Mouse (Mus musculus): ENCODE results near the gene Wfdc10. TPM values are rescaled to one million over a fixed set of nuclear protein-coding genes. Genes with fewer than 3 reads are reported as not detected.
A peak's percentile ranks its signal among the peaks of the same experiment; 100 is the strongest.

The Wfdc10 gene
- polyA plus RNA-seq, 1 experiment, result not detected

DNA sequence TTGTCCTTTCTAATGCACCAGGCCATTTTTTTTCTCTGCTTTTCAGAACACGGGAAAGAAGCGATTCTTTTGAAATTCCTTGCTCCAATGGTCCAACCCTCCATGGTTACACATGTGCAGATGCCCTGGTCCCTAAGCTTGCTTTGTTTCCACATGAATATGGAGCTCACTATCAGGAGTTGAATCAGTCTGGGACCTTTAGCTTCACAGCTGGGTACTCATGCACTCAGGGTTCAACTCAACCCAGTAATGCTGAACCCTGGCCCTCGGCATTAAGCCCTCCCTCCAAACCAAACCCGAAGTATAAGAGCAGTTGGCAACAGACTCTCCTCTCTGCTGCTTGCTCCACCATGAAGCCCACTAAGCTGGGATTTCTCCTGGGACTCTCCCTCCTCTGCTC, 42.4 kb downstream of the Wfdc10 start, which contains the start of gene Spint4:
Spint4 (plus strand) TSS at position 301 of the 400 bp plus-strand sequence.
- 79% methylated on average over 4 of the region's 4 CpGs for WGBS
- no peak for DNase-seq (ENCODE audit: low read depth, low spot score)

DNA sequence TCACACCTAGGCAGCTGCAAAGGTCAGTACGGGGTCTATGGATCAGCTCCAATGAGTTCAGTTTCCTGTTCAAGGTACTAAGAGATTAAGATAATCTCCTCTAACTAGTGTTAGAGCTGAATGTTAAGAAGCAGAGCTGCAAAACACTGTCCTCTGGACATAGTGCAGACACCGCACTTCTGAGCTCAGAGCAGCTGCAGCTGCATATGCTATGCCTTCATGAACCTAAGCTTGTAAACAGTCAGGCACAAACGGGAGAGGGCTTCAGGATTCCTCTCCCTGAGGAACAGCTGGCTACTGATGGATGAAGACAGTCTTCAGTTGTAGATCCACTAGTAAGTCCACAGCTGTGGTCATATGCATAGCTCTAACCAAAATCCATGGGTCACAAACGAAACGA, 45.1 kb downstream of the Wfdc10 start:
- DNase-seq (ENCODE audit: low read depth, low spot score), result no peak
- WGBS, result 49% methylated on average over 5 of the region's 5 CpGs

- WGBS, result 75% methylated on average over 5 of the region's 5 CpGs
- no peak for DNase-seq (ENCODE audit: low read depth, low spot score)
Measured at GRCm38 (mm10) chr2:164701761-164702160, 45.9 kb downstream of the Wfdc10 start.

DNA sequence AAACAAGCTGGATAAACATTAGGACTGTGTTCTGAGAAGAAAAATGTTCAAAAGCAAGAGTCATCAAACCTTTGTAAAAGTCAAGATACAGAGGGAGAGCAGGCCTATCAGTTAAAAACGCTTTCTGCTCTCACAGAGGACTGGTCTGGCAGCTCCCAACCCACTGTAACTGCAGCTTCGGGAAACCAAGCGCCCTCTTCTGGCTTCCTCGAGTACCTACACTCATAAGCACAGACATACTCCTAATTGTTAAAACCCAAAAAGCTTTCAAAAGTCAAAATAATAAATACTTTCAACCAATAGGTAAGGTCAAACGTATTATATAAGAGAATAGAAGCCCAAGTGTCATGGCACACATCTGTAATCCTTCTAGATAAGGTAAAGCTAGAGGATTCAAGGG, 48.4 kb downstream of the Wfdc10 start:
- no peak for DNase-seq (ENCODE audit: low read depth, low spot score)
- 86% methylated on average over 5 of the region's 5 CpGs for WGBS

DNA sequence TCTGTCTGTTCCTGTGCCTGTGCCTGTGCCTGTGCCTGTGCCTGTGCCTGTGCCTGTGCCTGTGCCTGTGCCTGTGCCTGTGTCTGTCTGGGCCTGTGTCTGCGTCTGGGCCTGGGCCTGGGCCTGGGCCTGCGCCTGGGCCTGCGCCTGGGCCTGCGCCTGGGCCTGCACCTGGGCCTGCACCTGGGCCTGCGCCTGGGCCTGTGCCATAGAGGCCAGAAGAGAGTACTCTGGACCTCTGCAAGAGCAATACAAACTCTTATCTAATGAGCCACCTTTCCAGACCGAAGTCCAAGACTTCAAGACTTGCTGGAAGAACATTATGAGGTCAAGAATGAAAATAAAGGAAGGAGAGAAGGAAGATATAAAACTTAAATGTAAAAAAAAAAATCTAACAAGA, 49.5 kb downstream of the Wfdc10 start:
- peak; percentile 42 for DNase-seq (ENCODE audit: low read depth, low spot score)
- WGBS, result 45% methylated on average over 6 of the region's 6 CpGs

- no peak for DNase-seq (ENCODE audit: low read depth, low spot score)
- 87% methylated on average over 14 of the region's 14 CpGs for WGBS
Measured at GRCm38 (mm10) chr2:164705991-164706390, 50.1 kb downstream of the Wfdc10 start.

Other genes with a start within 250 kb of the Wfdc10 start
- 70.6 and 77.3 TPM in 2 replicates for gene Sdc4, start 212.2 kb upstream of the Wfdc10 start, polyA plus RNA-seq (2012; rRNA removed)
- 104 and 111 TPM in 2 replicates for gene Sys1, start 199.1 kb upstream of the Wfdc10 start, polyA plus RNA-seq (2012; rRNA removed)
- 25.6 and 40.2 TPM in 2 replicates for gene Gm20458, start 195.1 kb upstream of the Wfdc10 start, polyA plus RNA-seq (2012; rRNA removed)
- not detected in 2 replicates for gene Trp53tg5, start 182.3 kb upstream of the Wfdc10 start, polyA plus RNA-seq (2012; rRNA removed)
- 69.4 and 96.9 TPM in 2 replicates for gene Dbndd2, start 169.9 kb upstream of the Wfdc10 start, polyA plus RNA-seq (2012; rRNA removed)
- gene Pigt, start 158.5 kb upstream of the Wfdc10 start, polyA plus RNA-seq (2012; rRNA removed), result 118 and 127 TPM in 2 replicates
- gene Wfdc2, start 93.6 kb upstream of the Wfdc10 start, polyA plus RNA-seq (2012; rRNA removed), result 1.4 and 3.5 TPM in 2 replicates
- not detected in 2 replicates for gene Spint3, start 82.6 kb upstream of the Wfdc10 start, polyA plus RNA-seq (2012; rRNA removed)
- gene Wfdc6a, start 70.6 kb upstream of the Wfdc10 start, polyA plus RNA-seq (2012; rRNA removed), result 0.29 TPM in 1 of 2 replicates, not detected in the other
- gene Eppin, start 62.5 kb upstream of the Wfdc10 start, polyA plus RNA-seq (2012; rRNA removed), result not detected in 2 replicates
- gene Wfdc6b, start 42.5 kb upstream of the Wfdc10 start, polyA plus RNA-seq (2012; rRNA removed), result not detected in 2 replicates
- gene Wfdc8, start 42.4 kb upstream of the Wfdc10 start, polyA plus RNA-seq (2012; rRNA removed), result 0.05 TPM in 1 of 2 replicates, not detected in the other
- gene Wfdc16, start 17.2 kb upstream of the Wfdc10 start, polyA plus RNA-seq (2012; rRNA removed), result 0.14 TPM in 1 of 2 replicates, not detected in the other
- not detected in 2 replicates for gene Wfdc9, start 537 bp downstream of the Wfdc10 start, polyA plus RNA-seq (2012; rRNA removed)
- gene Wfdc11, start 18.0 kb downstream of the Wfdc10 start, polyA plus RNA-seq (2012; rRNA removed), result not detected in 2 replicates
- gene Wfdc13, start 29.1 kb downstream of the Wfdc10 start, polyA plus RNA-seq (2012; rRNA removed), result 0.10 and 0.32 TPM in 2 replicates
- gene Spint4, start 42.5 kb downstream of the Wfdc10 start, polyA plus RNA-seq (2012; rRNA removed), result not detected in 2 replicates
- gene Spint5, start 59.3 kb downstream of the Wfdc10 start, polyA plus RNA-seq (2012; rRNA removed), result not detected in 2 replicates
- gene Wfdc3, start 89.9 kb downstream of the Wfdc10 start, polyA plus RNA-seq (2012; rRNA removed), result 0.19 and 0.22 TPM in 2 replicates
- 17.3 and 27.6 TPM in 2 replicates for gene Dnttip1, start 89.9 kb downstream of the Wfdc10 start, polyA plus RNA-seq (2012; rRNA removed)
- 154 and 183 TPM in 2 replicates for gene Ube2c, start 113.9 kb downstream of the Wfdc10 start, polyA plus RNA-seq (2012; rRNA removed)
- 2.2 TPM in 1 of 2 replicates, not detected in the other for gene Tnnc2, start 123.9 kb downstream of the Wfdc10 start, polyA plus RNA-seq (2012; rRNA removed)
- gene Snx21, start 129.8 kb downstream of the Wfdc10 start, polyA plus RNA-seq (2012; rRNA removed), result 9.1 and 9.9 TPM in 2 replicates
- 63.0 and 82.8 TPM in 2 replicates for gene Acot8, start 148.8 kb downstream of the Wfdc10 start, polyA plus RNA-seq (2012; rRNA removed)
- gene Zswim3, start 149.1 kb downstream of the Wfdc10 start, polyA plus RNA-seq (2012; rRNA removed), result 4.0 and 4.8 TPM in 2 replicates
- 8.1 and 8.3 TPM in 2 replicates for gene Zswim1, start 166.6 kb downstream of the Wfdc10 start, polyA plus RNA-seq (2012; rRNA removed)
- not detected in 2 replicates for gene Spata25, start 172.5 kb downstream of the Wfdc10 start, polyA plus RNA-seq (2012; rRNA removed)
- gene Ctsa, start 176.8 kb downstream of the Wfdc10 start, polyA plus RNA-seq (2012; rRNA removed), result 195 and 290 TPM in 2 replicates
- gene Neurl2, start 177.4 kb downstream of the Wfdc10 start, polyA plus RNA-seq (2012; rRNA removed), result 3.3 and 3.5 TPM in 2 replicates
- 35.7 and 46.7 TPM in 2 replicates for gene Pltp, start 201.7 kb downstream of the Wfdc10 start, polyA plus RNA-seq (2012; rRNA removed)
- 30.8 and 34.3 TPM in 2 replicates for gene Pcif1, start 223.3 kb downstream of the Wfdc10 start, polyA plus RNA-seq (2012; rRNA removed)